Mouse (Mus musculus) 416B (cell line): ENCODE measurements at regions not wholly inside any gene's neighbourhood (a gene's known extent, or its start where the extent isn't known, plus 50 kb on each side); places are given as distances from the start of the nearest gene placed in this dataset.
A peak's percentile ranks its signal among the peaks of the same experiment; 100 is the strongest.

Source experiments
- DNase-seq: peaks from one replicate; pipeline ENCODE4 v3.0.0; 2011; ENCODE audit warnings: low read depth

DNA sequence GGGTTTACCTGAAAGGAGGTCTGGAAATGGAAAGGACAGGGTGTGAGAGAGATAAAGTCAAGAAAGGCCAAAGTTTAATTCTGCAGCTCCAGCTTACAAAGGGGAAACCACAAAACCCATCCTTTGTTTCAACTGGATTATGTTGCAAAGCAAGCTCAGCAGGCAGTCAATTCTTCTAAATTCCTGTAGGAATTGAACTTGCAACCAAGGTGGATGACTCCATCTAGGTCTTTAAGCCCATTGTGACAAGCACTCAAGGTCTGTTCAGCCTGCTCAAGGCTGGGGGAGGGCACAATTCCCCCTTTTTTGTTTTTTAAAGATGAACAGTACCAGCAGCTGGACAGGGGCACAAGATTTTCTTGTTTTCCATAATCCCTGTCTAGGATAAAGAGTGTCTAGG is 200.0 kb upstream of the Ttc29 start:
- no peak for DNase-seq

DNA sequence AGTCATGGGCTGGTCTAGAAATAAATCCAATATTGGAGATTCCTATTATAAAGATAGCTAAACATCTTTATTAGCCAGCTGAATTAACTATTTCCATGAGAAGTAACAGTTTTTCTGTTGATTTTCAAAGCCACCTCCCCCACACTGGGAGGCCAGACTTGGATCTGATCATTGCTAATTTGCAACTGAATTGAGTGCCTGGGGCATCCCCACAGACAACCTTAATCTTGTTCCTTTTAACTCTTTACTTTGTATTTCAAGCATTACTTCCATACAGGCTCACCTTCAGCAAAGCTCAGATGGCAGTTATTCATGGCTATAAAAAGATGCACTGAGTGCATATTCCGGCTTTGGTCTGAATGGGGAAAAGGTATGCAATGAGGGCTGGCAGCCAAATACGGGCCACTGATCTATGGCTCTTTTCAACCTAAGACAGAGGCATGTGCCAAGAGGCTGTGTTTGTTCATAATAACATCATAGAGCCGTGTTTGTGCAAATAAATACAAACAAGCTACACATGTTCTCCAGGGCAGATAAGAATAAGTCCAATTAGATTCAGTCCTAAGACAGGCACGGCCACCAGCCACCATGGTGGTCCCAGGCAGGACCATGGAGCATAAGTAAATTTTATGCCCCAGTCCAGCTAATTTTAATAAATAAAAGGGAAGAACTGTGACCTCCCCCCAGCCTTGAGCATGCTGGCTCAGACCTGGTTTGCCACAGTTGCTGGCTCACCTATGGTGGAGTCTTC is 194.5 kb upstream of the Ttc29 start:
- no peak for DNase-seq

DNA sequence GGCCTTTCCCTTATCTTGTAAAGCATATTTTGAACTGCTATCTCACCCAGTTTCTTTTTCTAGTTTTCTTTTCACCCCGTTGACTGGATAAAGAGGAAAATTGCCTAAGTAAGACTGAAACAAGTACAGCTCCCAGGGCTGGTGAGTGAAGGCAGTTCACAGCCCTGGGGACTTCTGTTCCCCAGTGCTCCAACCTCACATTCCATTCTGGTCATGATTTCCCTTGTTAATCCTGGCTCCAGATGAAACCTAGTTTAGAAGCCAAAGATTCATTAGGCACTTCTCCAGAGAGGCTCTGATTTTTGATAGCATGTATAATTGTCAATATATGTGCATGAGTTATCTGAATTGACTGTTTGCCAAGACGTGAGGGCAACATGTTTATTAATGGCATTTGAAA is 191.6 kb upstream of the Ttc29 start:
- DNase-seq, result no peak

DNA sequence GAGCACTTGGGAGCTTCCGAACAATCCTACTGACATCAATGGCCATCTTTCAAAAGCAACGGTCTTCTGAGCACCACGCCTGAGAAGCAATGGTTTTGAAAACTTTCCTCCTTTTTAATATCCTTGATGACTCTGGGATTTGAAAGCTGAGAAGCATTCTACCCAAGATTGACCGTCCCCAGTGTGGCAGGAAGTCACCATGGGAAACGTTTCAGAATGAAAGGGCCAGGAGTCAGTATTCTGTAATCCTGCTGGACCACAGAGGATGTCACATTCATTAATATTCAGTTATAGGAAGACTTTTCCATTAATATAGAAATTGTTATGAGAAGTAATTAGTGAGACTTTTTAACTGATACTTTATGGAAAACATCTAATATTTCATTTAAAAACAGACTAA is 190.1 kb upstream of the Ttc29 start:
- DNase-seq, result no peak

DNA sequence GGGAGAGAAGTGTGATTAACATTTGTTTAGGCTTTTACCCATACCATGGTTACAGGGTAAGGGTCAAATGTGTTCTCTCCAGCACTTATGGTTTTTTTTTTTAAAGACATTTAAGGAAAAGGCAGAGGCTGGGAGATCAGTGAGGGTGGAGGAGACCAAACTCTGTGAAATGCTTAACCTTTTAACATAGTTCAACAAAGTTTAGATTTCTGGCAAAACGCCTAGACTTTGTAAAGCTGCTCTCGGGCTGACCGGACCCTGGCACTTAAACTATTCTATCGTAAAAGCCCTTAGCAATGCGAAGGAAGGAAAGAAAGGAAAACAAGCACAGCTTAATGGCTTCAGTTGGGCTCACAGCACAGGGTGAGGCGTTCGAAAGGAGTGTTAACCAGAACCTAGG is 189.6 kb upstream of the Ttc29 start:
- DNase-seq, result no peak

DNA sequence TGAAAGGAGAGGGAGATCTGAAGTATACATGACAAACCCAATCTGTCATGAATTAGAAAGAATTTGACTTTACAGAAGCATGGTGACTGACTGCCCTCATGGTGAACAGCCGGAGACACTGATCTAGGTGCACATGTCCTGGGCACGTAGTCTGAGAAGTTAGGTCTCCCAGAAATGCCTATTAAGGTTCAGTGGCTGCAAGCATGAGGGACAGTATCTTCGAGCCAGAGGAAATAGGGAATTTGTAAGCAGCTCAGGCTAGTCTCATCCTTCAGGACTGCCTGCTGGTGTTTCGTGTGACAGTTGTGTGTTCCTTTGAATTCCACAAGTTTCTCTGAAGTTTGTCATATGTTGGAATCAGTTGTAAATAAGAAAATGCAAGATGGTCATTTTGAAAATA is 189.2 kb upstream of the Ttc29 start:
- DNase-seq, result no peak

DNA sequence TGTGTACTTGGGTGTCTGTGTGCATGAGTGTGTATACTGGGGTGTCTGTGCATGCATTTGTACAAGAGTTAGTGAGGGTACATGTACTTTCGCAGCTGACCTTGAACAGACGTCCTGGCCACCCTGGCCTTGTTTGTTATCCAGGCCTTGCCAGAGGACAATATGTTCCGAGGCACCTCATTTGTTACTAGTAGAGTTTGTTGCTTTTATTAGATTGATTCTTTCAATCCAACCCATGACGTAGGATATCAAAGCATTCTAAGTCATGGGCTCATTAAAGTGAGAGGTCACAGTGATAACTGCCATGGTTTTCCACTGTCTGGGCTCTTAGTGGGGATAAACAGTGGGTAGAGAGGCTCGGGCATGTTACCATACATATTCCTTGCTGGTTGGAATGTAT is 188.1 kb upstream of the Ttc29 start:
- DNase-seq, result no peak

DNA sequence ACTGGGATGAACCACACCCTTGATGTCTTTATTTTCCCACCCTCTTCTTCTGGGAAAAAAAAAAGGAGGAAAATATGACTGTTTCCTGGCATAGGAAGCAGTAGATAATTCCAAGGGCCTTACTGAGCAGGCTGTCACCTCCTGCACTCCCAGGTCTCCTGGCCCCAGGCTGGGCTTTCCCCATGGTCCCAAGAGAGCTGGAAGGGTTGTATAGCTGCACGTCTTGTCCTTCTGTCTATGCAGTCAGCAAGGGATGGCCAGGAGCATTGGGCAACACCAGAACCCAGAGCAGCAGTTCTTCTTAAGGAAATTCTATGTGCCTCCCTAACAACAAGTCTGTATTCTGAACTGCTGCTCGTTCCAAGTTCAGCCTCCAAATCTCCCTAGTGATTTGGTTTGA is 185.7 kb upstream of the Ttc29 start:
- DNase-seq, result no peak

DNA sequence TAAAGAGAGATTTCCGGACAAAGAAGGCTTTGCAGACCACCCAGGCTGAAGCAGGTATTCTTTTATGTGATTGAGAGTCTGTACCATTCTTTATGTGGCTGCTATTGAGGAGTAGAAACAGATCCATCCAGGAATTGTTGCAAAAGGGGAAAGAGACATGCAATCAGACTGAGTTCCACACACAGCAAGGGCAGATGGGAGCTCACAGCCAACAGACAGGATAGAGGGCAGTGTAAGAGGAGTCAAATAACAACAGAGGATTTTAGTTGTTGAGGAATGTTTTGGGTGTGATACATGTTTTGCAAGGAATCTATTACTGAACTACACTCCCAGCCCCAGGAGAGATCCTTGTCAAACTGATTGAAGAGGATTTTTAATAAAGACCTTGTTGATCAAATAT is 184.2 kb upstream of the Ttc29 start:
- DNase-seq, result no peak

DNA sequence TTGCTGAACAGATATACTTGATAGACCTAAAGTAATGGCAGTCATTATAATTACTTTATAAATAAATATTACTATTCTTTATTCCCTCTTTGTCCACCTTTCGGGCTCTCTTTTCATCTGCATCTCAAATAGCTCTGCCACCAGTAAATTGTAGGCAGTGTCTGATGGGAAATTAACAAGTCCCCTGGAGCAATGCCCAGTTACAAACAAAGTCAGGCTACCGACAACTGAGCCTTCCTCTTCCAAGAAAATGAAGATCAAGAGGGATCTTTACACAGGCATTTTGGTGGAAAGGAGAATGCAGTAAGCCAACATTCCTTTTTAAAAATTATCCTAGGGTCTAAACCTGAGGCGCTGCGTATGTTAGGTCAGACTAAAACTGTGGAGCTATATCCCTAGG is 181.3 kb upstream of the Ttc29 start:
- DNase-seq, result no peak

DNA sequence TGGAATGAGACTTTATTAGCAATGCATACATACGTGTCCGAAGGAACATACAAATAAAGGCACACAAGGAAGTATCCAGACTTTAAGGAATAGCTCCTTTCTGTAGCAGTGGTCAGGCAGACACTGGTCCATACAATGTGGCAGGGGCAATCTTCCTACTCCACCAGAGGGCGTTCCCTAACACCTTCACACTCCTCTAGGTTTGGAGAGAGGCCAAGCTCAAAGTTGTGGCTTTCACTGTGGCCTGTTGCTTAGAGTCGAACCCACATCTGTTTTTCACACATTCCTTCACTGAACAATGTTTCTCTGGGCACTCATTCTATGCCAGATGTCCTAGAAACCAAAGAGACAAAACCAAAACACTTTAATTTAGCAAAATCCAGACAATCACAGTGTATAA is 178.4 kb upstream of the Ttc29 start:
- peak; percentile 27 for DNase-seq

DNA sequence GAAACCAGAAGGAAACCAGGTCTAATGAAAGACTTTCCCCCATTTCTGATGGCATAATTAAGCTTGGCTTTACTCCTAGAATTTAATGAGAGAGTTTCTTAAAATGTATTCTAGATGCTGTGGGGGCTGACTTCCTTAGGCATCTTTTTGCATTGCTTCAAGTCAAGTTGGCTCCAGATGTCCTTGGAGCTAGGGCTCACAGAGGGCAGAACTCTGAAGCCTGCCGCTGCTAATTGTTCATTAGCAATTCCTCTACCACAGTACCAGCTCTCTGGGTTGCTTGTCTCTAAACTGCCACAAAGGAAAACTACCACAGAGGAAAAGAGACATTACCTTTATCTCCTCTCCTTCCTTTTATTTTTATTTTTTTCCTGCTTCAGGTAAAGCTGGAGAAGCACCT is 175.9 kb upstream of the Ttc29 start:
- no peak for DNase-seq

DNA sequence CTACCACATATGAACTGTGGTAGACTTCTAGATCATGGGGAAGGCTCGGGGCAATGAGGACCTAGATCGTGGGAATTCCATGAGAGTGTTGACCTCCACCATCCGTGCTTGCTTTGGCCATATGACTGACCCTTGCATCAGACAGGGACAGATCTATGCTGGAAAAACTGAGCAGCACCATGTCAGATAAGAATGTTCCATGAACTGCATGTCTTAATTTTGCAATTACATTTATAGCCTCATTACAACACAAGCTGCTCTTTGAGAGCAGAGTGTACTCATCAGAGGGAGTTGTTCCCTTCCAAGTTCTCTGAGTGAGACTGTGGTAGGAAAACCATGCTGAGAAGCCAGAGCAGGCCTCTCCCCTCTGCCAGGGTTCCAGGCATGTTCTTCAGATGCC is 166.4 kb upstream of the Ttc29 start:
- no peak for DNase-seq

DNA sequence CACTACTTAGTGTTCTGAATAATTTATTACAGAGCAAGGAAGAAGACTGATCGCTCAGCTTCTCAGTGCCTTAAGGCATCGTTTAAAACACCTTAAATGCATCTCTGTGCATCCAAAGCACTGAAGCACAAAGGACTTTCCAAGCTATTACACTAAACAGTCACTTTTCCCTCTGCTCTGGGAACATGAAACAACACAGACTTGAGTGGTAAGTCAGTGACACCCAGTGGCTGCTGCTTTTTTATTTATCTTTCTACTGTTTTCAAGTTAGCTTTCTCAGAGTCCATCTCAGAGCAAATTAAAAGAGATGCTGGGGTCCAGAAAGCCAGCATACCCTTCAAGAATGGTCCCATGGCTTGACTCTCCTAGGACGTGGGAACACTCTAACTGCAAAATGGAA is 162.3 kb upstream of the Ttc29 start:
- DNase-seq, result no peak

DNA sequence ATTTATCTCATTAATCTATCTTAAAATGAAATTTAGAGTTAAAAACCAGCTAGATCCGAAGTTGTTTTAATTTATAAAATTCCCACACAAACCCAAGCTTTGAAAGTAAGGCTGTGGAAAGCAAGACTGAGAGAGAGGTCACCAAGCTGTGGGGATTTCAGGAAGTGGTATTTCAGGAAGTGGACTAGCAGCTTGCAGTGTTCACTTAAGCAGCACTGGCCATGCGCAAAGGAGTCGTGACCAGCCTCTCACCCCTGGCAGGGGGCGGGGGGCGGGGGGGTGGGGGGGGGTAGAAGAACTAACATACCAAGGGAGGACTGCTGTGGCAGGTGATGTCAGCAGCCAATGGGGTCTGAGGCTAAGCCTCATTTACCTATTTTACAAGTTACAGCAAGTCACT is 158.7 kb upstream of the Ttc29 start:
- DNase-seq, result peak; percentile 45

DNA sequence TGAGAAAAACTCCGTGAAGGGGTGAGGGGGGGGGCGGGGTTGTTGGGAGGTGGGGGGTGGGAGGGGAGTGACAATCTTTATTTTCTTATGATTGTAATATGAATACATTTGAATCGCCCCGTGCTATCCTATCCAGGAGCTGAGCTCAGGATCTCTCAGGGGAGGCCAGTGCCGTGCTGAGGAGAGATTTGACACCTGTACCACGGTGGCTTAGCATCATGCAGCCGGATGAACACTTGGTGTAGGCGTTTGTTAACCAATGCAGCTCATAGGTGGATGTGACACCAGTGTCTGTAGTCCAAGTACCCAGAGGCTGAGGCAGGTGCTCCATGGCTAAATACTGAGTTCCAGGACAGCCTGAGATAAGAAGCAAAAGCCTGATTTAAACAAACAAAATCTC is 158.2 kb upstream of the Ttc29 start:
- DNase-seq, result no peak

DNA sequence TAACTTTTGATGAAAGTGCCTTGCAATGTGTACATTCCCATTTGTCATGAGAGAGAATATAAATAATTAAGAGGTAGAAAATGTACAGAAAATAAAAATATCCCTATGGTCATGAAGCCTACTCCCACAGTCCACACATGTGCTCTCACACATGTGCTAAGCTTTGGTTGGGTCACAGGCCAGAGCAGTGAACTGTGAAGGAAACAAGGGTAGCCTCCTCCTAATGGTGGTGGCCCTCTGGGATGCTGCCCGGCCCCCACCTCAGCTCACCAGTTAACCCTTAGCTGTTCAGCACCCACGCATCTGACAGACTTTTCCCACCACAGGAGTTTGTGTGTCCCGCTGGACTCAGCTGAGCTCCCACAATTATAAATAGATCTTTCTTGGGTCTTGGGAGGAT is 157.6 kb upstream of the Ttc29 start:
- no peak for DNase-seq

DNA sequence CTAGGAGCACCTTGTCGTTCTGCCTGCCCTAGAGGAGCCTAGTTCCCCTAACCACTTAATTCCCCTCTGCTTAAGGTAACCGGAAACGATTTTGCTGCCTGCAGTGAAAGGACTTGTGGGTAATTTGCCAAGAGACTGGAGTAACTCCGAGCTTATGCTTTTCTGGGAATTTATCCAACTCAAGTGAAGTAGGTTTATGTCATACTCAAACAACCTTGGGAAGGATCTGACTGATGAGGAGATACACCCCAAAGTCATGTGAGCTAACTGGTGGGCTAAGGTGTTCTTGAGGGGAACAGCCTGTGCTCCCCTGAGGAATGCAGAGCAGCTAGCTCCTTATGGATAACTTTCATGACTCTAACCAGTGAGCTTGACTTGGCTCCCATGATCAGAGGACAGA is 155.7 kb upstream of the Ttc29 start:
- DNase-seq, result no peak

DNA sequence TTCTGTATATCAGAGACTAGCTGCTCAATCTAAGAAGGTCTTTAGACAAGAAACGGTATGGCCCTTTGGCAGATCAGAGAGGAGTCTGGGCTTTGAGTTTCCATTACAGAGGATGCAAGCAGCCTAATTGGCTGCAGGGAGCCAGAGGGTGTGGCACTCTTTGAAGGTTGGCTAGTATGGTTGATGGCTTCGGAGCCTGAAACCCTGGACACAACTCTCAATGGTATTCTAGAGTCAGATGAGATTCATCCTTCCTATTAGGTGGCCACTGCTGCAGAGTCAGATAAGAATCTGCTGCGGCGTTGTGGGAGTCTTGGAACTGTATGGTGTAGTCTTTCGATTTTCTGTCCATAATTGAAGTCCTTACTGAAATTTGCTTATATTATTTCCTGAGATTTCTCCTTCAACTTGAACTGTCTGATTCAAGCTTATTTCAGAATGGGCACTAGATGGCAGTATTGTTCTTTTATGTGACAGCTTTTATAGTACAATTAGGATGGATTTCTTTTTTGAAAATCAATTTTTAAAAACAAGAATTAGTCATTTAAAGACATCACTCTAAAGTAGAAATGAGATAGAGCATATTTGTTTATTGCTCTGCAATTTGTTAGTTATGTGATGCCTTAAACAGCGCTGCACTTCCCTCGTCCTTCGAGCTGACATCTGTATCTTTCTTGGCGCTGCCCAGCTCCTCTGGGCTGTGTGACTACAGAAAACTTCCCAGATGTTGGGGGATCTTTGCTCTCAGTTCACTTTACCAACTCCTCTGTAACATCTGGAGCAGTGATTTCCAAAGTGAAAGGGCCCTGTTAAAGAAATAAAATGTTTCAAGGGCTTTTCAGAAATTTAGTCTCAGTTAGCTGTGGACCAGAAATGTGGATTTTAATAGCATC is 151.0 kb upstream of the Ttc29 start:
- peak; percentile 54 for DNase-seq

DNA sequence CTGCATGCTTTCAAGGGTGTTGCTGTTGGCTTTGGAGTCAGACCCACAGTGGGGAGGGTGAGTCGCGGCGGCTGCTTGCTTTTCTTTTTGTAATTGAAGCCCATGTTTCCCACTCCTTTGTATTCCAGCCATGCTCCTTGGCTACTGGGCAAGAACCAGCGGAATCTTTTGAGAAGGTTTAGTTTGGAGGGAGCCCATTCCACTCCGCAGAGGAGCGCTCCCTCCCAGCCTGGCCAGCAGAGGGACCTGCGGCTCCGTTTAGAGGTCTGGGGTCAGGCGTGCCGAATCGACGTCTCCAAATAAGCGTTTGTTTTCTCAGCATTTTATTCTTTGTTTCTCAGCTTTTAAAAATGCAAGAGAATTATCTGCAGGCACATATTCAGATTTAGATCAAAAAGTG is 149.6 kb upstream of the Ttc29 start:
- no peak for DNase-seq

DNA sequence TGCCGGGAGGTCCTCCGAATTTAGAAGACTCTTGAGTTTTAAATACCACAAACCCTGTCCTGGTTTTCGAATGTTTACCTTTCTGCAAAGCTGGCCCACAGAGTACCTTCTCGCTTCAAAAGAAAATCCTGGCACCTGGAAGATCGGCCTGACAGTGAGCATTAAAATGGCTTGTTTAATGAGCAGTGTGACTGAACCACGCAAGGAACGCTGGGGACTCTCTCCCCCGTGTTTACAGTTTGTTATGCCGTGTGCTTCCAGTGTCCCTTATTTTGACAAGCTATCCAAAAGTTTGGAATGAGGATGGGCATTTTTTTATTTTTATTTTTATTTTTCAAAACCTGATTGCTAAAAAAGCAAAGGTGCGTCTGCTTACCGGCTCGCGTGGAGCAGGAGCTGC is 148.9 kb upstream of the Ttc29 start:
- no peak for DNase-seq

DNA sequence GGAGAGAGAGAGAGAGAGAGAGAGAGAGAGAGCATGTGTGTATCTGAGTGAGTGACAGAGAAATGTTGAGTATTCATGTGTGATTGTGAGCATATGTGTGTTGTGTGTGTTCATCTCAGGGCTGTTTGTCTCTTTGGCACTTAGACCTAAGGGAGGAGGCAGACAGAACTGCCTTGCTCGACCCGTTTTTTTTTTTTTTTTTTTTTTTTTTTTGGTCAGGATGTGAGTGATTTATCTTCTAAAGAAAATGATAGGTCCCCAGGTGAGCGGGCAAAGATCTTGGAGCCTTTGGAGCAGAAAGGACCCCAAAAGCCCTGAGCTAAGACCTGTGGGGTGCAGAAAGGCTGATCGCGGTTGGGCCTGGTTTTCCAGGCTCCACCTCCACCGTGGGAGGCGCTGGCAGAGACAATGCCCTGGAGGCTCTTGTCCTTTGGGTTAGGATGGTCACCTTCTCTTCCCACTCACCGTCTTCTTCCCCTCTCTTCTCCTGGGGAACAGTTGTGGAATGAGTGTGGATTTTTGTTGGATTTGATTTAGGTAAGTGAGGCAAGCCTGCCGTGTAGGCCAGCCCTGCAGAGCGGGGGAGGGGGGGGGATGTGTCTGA is 147.1 kb upstream of the Ttc29 start:
- no peak for DNase-seq
